Mouse (Mus musculus) ES-E14 (cell line): ENCODE measurements at regions not wholly inside any gene's neighbourhood (a gene's known extent, or its start where the extent isn't known, plus 50 kb on each side); places are given as distances from the start of the nearest gene placed in this dataset.

Experiments used
- DNase-seq: peaks from one replicate; pipeline ENCODE4 v3.0.0-alpha.2; 2013; ENCODE audit warnings: low read depth, low spot score
- H3K27ac ChIP-seq: 2 replicates; pipeline ENCODE4 v1.5.1; 2012; ENCODE audit warnings: low read depth, mild to moderate bottlenecking, low read length, moderate library complexity, mixed read lengths; ENCODE audit not compliant: poor library complexity, insufficient read depth, severe bottlenecking
- H3K36me3 ChIP-seq: 2 replicates; pipeline ENCODE4 v1.6.1; 2012; ENCODE audit warnings: mild to moderate bottlenecking, low read length, moderate library complexity, mixed read lengths; ENCODE audit not compliant: control insufficient read depth, poor library complexity, insufficient read depth, severe bottlenecking
- H3K4me1 ChIP-seq, 2 experiments: fragments of 150-350 bp in 1 of 2; sonication (generic) in 1 of 2; 2 replicates each; pipeline ENCODE4 v1.6.1; 2012; ENCODE audit warnings: low read length in 2 of 2, mild to moderate bottlenecking in 1 of 2, mixed read lengths in 1 of 2; ENCODE audit not compliant: control insufficient read depth in 2 of 2, insufficient read depth in 2 of 2, poor library complexity in 1 of 2
- H3K4me3 ChIP-seq, 2 experiments: fragments of 150-350 bp in 1 of 2; sonication (generic) in 1 of 2; 2 replicates each; pipeline ENCODE4 v1.5.1; 2012; ENCODE audit warnings: low read length in 2 of 2, low read depth in 1 of 2, mild to moderate bottlenecking in 1 of 2, mixed read lengths in 1 of 2; ENCODE audit not compliant: insufficient read depth in 1 of 2, poor library complexity in 1 of 2, severe bottlenecking in 1 of 2
- H3K9ac ChIP-seq: 2 replicates; pipeline ENCODE4 v1.6.1; 2012; ENCODE audit warnings: low read depth, mild to moderate bottlenecking, low read length, mixed read lengths; ENCODE audit not compliant: poor library complexity, insufficient read depth, severe bottlenecking
- H3K9me3 ChIP-seq: fragments of 150-350 bp; sonication (generic); 2 replicates; pipeline ENCODE4 v1.6.1; 2012; ENCODE audit warnings: low read depth, mild to moderate bottlenecking, low read length; ENCODE audit not compliant: control insufficient read depth, insufficient read depth
- CHD2 ChIP-seq: IDR thresholded peaks from 2 replicates; pipeline ENCODE4 v1.6.1; 2014; ENCODE audit warnings: mild to moderate bottlenecking, low read depth, low read length, inconsistent platforms
- HCFC1 ChIP-seq: IDR thresholded peaks from 2 replicates; pipeline ENCODE4 v1.6.1; 2012; ENCODE audit warnings: low read length, inconsistent platforms, borderline replicate concordance; ENCODE audit not compliant: insufficient read depth
- MAFK ChIP-seq: IDR thresholded peaks from 2 replicates; pipeline ENCODE4 v1.6.1; 2014; ENCODE audit warnings: mild to moderate bottlenecking, low read depth, low read length, inconsistent platforms; ENCODE audit not compliant: insufficient read depth
- ZC3H11A ChIP-seq: IDR thresholded peaks from 2 replicates; pipeline ENCODE4 v1.6.1; 2012; ENCODE audit warnings: low read depth, mild to moderate bottlenecking, inconsistent platforms, low read length, borderline replicate concordance
- ZNF384 ChIP-seq: IDR thresholded peaks from 2 replicates; pipeline ENCODE4 v1.6.1; 2012; ENCODE audit warnings: low read depth, low read length, inconsistent platforms
- in situ Hi-C, 2 experiments: fragments of 600-800 bp; cut with MboI; formaldehyde crosslinking; loops; one replicate each; pipeline ENCODE4 v1.15.1; 2025; ENCODE audit warnings: low sequenced_read_pairs in 2 of 2, inconsistent platforms in 1 of 2; ENCODE audit not compliant: unreplicated experiment in 2 of 2

- no peak for DNase-seq
- no peak overlapping the region for H3K9ac ChIP-seq
- no peak for TF ChIP-seq HCFC1
- no peak for TF ChIP-seq CHD2
- no peak for TF ChIP-seq MAFK
- no peak for TF ChIP-seq ZC3H11A
- no peak for TF ChIP-seq ZNF384
- H3K36me3 ChIP-seq = no peaks in the 10 kb centered on the region
- no peak overlapping the region for H3K4me3 ChIP-seq
- H3K4me1 ChIP-seq = no peaks in the 10 kb centered on the region
- in situ Hi-C loops = no loop called here
- no peak overlapping the region for H3K27ac ChIP-seq
- no peaks in the 10 kb centered on the region for H3K9me3 ChIP-seq
Observed at GRCm38 (mm10) chr7:69061242-69061641, 312.2 kb upstream of the Arrdc4 start.

GRCm38 (mm10) chr7:69016575-69016974 is 267.5 kb upstream of the Arrdc4 start:
- TF ChIP-seq MAFK = no peak
- no peak for TF ChIP-seq ZNF384
- TF ChIP-seq CHD2 = no peak
- TF ChIP-seq HCFC1 = no peak
- TF ChIP-seq ZC3H11A = no peak
- in situ Hi-C loops = no loop called here
- Histone ChIP-seq H3K36me3 (no peaks in the 10 kb centered on the region), H3K9ac (no peak overlapping the region), H3K9me3 (no peaks in the 10 kb centered on the region), H3K4me3 (no peak overlapping the region), H3K4me1 (no peaks in the 10 kb centered on the region), H3K27ac (no peak overlapping the region)
- DNase-seq = no peak

- Histone ChIP-seq H3K4me1 (no peaks in the 10 kb centered on the region), H3K9ac (no peak overlapping the region), H3K27ac (no peak overlapping the region), H3K4me3 (no peak overlapping the region), H3K9me3 (no peaks in the 10 kb centered on the region), H3K36me3 (no peaks in the 10 kb centered on the region)
- in situ Hi-C loops = no loop called here
- no peak for DNase-seq
- TF ChIP-seq ZNF384 = no peak
- no peak for TF ChIP-seq MAFK
- no peak for TF ChIP-seq ZC3H11A
- TF ChIP-seq HCFC1 = no peak
- no peak for TF ChIP-seq CHD2
Observed at GRCm38 (mm10) chr7:69015047-69015446, 266.0 kb upstream of the Arrdc4 start.

- no peaks in the 10 kb centered on the region for H3K9me3 ChIP-seq
- no peak overlapping the region for H3K9ac ChIP-seq
- H3K4me1 ChIP-seq = no peaks in the 10 kb centered on the region
- in situ Hi-C loops = no loop called here
- no peak for DNase-seq
- no peak overlapping the region for H3K27ac ChIP-seq
- no peaks in the 10 kb centered on the region for H3K36me3 ChIP-seq
- no peak overlapping the region for H3K4me3 ChIP-seq
- TF ChIP-seq HCFC1 (no peak), ZC3H11A (no peak), MAFK (no peak), CHD2 (no peak), ZNF384 (no peak)
Observed at GRCm38 (mm10) chr7:69007237-69007636, 258.2 kb upstream of the Arrdc4 start.

GRCm38 (mm10) chr7:68988061-68988460 is 239.0 kb upstream of the Arrdc4 start:
- H3K27ac ChIP-seq = no peak overlapping the region
- no peak for DNase-seq
- in situ Hi-C loops = no loop called here
- no peaks in the 10 kb centered on the region for H3K4me1 ChIP-seq
- no peak overlapping the region for H3K9ac ChIP-seq
- H3K4me3 ChIP-seq = no peak overlapping the region
- H3K36me3 ChIP-seq = no peaks in the 10 kb centered on the region
- TF ChIP-seq MAFK = no peak
- TF ChIP-seq ZC3H11A = no peak
- TF ChIP-seq CHD2 = no peak
- no peak for TF ChIP-seq HCFC1
- TF ChIP-seq ZNF384 = no peak
- no peaks in the 10 kb centered on the region for H3K9me3 ChIP-seq
